Mouse (Mus musculus) midbrain, embryonic 10.5 days (tissue): ENCODE measurements around the gene Prdm2. TPM values are rescaled to one million over a fixed set of nuclear protein-coding genes. Genes with fewer than 3 reads are reported as not detected.

ENCODE experiments used
- DNase-seq: peaks from one replicate; pipeline ENCODE4 v3.0.0-alpha.2; 2017; ENCODE audit warnings: low spot score
- H3K27ac ChIP-seq: fragments of 300-500 bp; sonication (generic); replicated peaks from 2 replicates; pipeline ENCODE4 v1.5.1; 2016; ENCODE audit warnings: mild to moderate bottlenecking
- H3K27me3 ChIP-seq: fragments of 300-500 bp; sonication (generic); 2 replicates; pipeline ENCODE4 v1.6.1; 2016; ENCODE audit warnings: low read depth, mild to moderate bottlenecking; ENCODE audit not compliant: poor library complexity, severe bottlenecking
- H3K36me3 ChIP-seq: fragments of 300-500 bp; sonication (generic); 2 replicates; pipeline ENCODE4 v1.6.1; 2016; ENCODE audit warnings: mild to moderate bottlenecking, moderate library complexity
- H3K4me1 ChIP-seq: fragments of 300-500 bp; sonication (generic); 2 replicates; pipeline ENCODE4 v1.6.1; 2016
- H3K4me3 ChIP-seq: fragments of 300-500 bp; sonication (generic); 2 replicates; pipeline ENCODE4 v1.5.1; 2016; ENCODE audit warnings: mild to moderate bottlenecking, moderate library complexity
- H3K9me3 ChIP-seq: fragments of 300-500 bp; sonication (generic); replicated peaks from 2 replicates; pipeline ENCODE4 v1.6.1; 2016; ENCODE audit warnings: mild to moderate bottlenecking
- WGBS: fragments of 180-500 bp; shearing (Covaris S2); methylation state at CpG from one replicate; pipeline ENCODE4 v1.1.7; 2016; 5-methylcytosine and 5-hydroxymethylcytosine counted together
- polyA plus RNA-seq: library from polyadenylated mRNA; unstranded; fragments of >200 nt; fragmentation: Nextera tagmentation; extraction: Ambion mirVana; gene quantifications from 2 replicates; pipeline ENCODE4 v1.2.1, GENCODE M21; 2016

Gene Prdm2
- polyA plus RNA-seq, 1 experiment from 2014 or later = 14.2 TPM

- H3K4me1 ChIP-seq = no peaks in the 10 kb centered on the region
- H3K4me3 ChIP-seq = no peak overlapping the region
- H3K36me3 ChIP-seq = peaks cover 93% of the 10 kb centered on the region
- H3K27me3 ChIP-seq = no peaks in the 10 kb centered on the region
- no peak overlapping the region for H3K27ac ChIP-seq
- DNase-seq = no peak
- WGBS = 94% methylated on average over 5 of the region's 5 CpGs
- no peaks in the 10 kb centered on the region for H3K9me3 ChIP-seq
These were observed 82.4 kb downstream of the Prdm2 start for GRCm38 (mm10) chr4:143130441-143130840.

GRCm38 (mm10) chr4:143129261-143129760 lies 83.5 kb downstream of the Prdm2 start:
- Histone ChIP-seq H3K27ac (no peak overlapping the region), H3K36me3 (peaks cover 87% of the 10 kb centered on the region), H3K4me1 (no peaks in the 10 kb centered on the region), H3K9me3 (no peaks in the 10 kb centered on the region), H3K27me3 (no peaks in the 10 kb centered on the region), H3K4me3 (no peak overlapping the region)
- 92% methylated on average over 4 of the region's 4 CpGs for WGBS
- no peak for DNase-seq

GRCm38 (mm10) chr4:143127171-143127570 lies 85.6 kb downstream of the Prdm2 start:
- H3K27me3 ChIP-seq = no peaks in the 10 kb centered on the region
- H3K4me3 ChIP-seq = no peak overlapping the region
- no peaks in the 10 kb centered on the region for H3K9me3 ChIP-seq
- H3K4me1 ChIP-seq = no peaks in the 10 kb centered on the region
- no peak overlapping the region for H3K27ac ChIP-seq
- H3K36me3 ChIP-seq = peaks cover 65% of the 10 kb centered on the region
- no peak for DNase-seq
- 90% methylated on average over 5 of the region's 5 CpGs for WGBS

- Histone ChIP-seq H3K36me3 (peaks cover 61% of the 10 kb centered on the region), H3K4me3 (no peak overlapping the region), H3K27me3 (no peaks in the 10 kb centered on the region), H3K4me1 (no peaks in the 10 kb centered on the region), H3K9me3 (no peaks in the 10 kb centered on the region), H3K27ac (no peak overlapping the region)
- 95% methylated on average over 14 of the region's 14 CpGs for WGBS
- DNase-seq = no peak
These were observed 86.3 kb downstream of the Prdm2 start for GRCm38 (mm10) chr4:143126476-143126875.

GRCm38 (mm10) chr4:143125290-143125689 lies 87.5 kb downstream of the Prdm2 start:
- no peaks in the 10 kb centered on the region for H3K27me3 ChIP-seq
- H3K9me3 ChIP-seq = no peaks in the 10 kb centered on the region
- no peak overlapping the region for H3K27ac ChIP-seq
- 89% methylated on average over 6 of the region's 6 CpGs for WGBS
- no peak overlapping the region for H3K4me3 ChIP-seq
- peaks cover 50% of the 10 kb centered on the region for H3K36me3 ChIP-seq
- no peak for DNase-seq
- H3K4me1 ChIP-seq = no peaks in the 10 kb centered on the region

- Histone ChIP-seq H3K4me1 (peaks cover 19% of the 10 kb centered on the region), H3K27me3 (no peaks in the 10 kb centered on the region), H3K9me3 (no peaks in the 10 kb centered on the region), H3K27ac (no peak overlapping the region), H3K36me3 (peaks cover 27% of the 10 kb centered on the region), H3K4me3 (no peak overlapping the region)
- WGBS = 89% methylated on average over 10 of the region's 10 CpGs
- no peak for DNase-seq
These were observed 89.8 kb downstream of the Prdm2 start for GRCm38 (mm10) chr4:143123043-143123442.

GRCm38 (mm10) chr4:143121174-143121573 lies 91.6 kb downstream of the Prdm2 start:
- Histone ChIP-seq H3K9me3 (no peaks in the 10 kb centered on the region), H3K4me1 (peaks cover 23% of the 10 kb centered on the region), H3K27me3 (no peaks in the 10 kb centered on the region), H3K4me3 (no peak overlapping the region), H3K36me3 (peaks cover 15% of the 10 kb centered on the region), H3K27ac (no peak overlapping the region)
- no peak for DNase-seq
- WGBS = 86% methylated on average over 3 of the region's 3 CpGs

- peaks cover 6% of the 10 kb centered on the region; the same call in 1 of the 2 replicates for H3K36me3 ChIP-seq
- H3K4me3 ChIP-seq = no peak overlapping the region
- no peak overlapping the region for H3K27ac ChIP-seq
- H3K27me3 ChIP-seq = no peaks in the 10 kb centered on the region
- H3K9me3 ChIP-seq = no peaks in the 10 kb centered on the region
- DNase-seq = no peak
- peaks cover 27% of the 10 kb centered on the region for H3K4me1 ChIP-seq
- 93% methylated on average over 8 of the region's 8 CpGs for WGBS
These were observed 92.8 kb downstream of the Prdm2 start for GRCm38 (mm10) chr4:143120008-143120407.

GRCm38 (mm10) chr4:143118843-143119242 lies 94.0 kb downstream of the Prdm2 start:
- no peak overlapping the region for H3K27ac ChIP-seq
- peaks cover 38% of the 10 kb centered on the region for H3K4me1 ChIP-seq
- 67% methylated on average over 4 of the region's 4 CpGs for WGBS

GRCm38 (mm10) chr4:143115851-143116250 lies 96.9 kb downstream of the Prdm2 start:
- no peak overlapping the region for H3K4me3 ChIP-seq
- 0 out of 2 replicates have a peak overlapping the region, but pooled peaks have one; percentile 7 for H3K27ac ChIP-seq
- no peaks in the 10 kb centered on the region for H3K9me3 ChIP-seq
- 89% methylated on average over 12 of the region's 12 CpGs for WGBS
- DNase-seq = no peak
- H3K4me1 ChIP-seq = peaks cover 41% of the 10 kb centered on the region
- peaks cover 13% of the 10 kb centered on the region for H3K36me3 ChIP-seq
- no peaks in the 10 kb centered on the region for H3K27me3 ChIP-seq

More at GRCm38 (mm10) chr4:143118843-143119242, 94.0 kb downstream of the Prdm2 start:
- H3K4me3 ChIP-seq = no peak overlapping the region
- H3K9me3 ChIP-seq = no peaks in the 10 kb centered on the region
- H3K27me3 ChIP-seq = no peaks in the 10 kb centered on the region
- H3K36me3 ChIP-seq = peaks cover 3% of the 10 kb centered on the region; the same call in 1 of the 2 replicates
- no peak for DNase-seq

- WGBS = 86% methylated on average over 21 of the region's 21 CpGs
- Histone ChIP-seq H3K4me3 (no peak overlapping the region), H3K27ac (no peak overlapping the region), H3K9me3 (no peaks in the 10 kb centered on the region), H3K27me3 (no peaks in the 10 kb centered on the region), H3K36me3 (peaks cover 27% of the 10 kb centered on the region), H3K4me1 (peaks cover 38% of the 10 kb centered on the region)
- DNase-seq = no peak
These were observed 98.4 kb downstream of the Prdm2 start for GRCm38 (mm10) chr4:143114232-143114979.

- no peaks in the 10 kb centered on the region for H3K9me3 ChIP-seq
- peaks cover 34% of the 10 kb centered on the region for H3K4me1 ChIP-seq
- peaks cover 37% of the 10 kb centered on the region for H3K36me3 ChIP-seq
- 41% methylated on average over 6 of the region's 6 CpGs for WGBS
- no peak overlapping the region for H3K27ac ChIP-seq
- H3K27me3 ChIP-seq = no peaks in the 10 kb centered on the region
- DNase-seq = peak; percentile 65
- no peak overlapping the region for H3K4me3 ChIP-seq
These were observed 99.8 kb downstream of the Prdm2 start for GRCm38 (mm10) chr4:143112985-143113384.

GRCm38 (mm10) chr4:143112439-143112838 lies 100.4 kb downstream of the Prdm2 start:
- Histone ChIP-seq H3K9me3 (no peaks in the 10 kb centered on the region), H3K27ac (no peak overlapping the region), H3K36me3 (peaks cover 42% of the 10 kb centered on the region), H3K4me1 (peaks cover 31% of the 10 kb centered on the region), H3K27me3 (no peaks in the 10 kb centered on the region), H3K4me3 (no peak overlapping the region)
- DNase-seq = no peak
- WGBS = 90% methylated on average over 2 of the region's 2 CpGs
